Mouse (Mus musculus) CH12.LX (cell line): ENCODE measurements around the gene Rab4b.

Experiments used
- CHD2 ChIP-seq: IDR thresholded peaks from 2 replicates; pipeline ENCODE4 v1.6.1; 2011; ENCODE audit warnings: low read length, improper control_type of control experiment
- CTCF ChIP-seq, 2 experiments: IDR thresholded peaks in 1 of 2; conservative IDR thresholded peaks in 1 of 2; 2 replicates each; pipeline ENCODE4 v1.5.1; 2011 to 2012; ENCODE audit warnings: low read depth in 2 of 2, low read length in 2 of 2, improper control_type of control experiment in 1 of 2, inconsistent platforms in 1 of 2, mild to moderate bottlenecking in 1 of 2, moderate library complexity in 1 of 2
- ELF1 ChIP-seq: IDR thresholded peaks from 2 replicates; pipeline ENCODE4 v1.6.1; 2014; ENCODE audit warnings: low read depth, mild to moderate bottlenecking, inconsistent platforms, low read length, improper control_type of control experiment
- EP300 ChIP-seq: IDR thresholded peaks from 2 replicates; pipeline ENCODE4 v1.6.1; 2011; ENCODE audit warnings: low read length, improper control_type of control experiment
- KAT2A ChIP-seq: IDR thresholded peaks from 2 replicates; pipeline ENCODE4 v1.6.1; 2012; ENCODE audit warnings: low read length, improper control_type of control experiment, inconsistent platforms; ENCODE audit not compliant: insufficient replicate concordance
- MAX ChIP-seq: IDR thresholded peaks from 2 replicates; pipeline ENCODE4 v1.6.1; 2011; ENCODE audit warnings: low read length, improper control_type of control experiment
- MYC ChIP-seq: IDR thresholded peaks from 2 replicates; pipeline ENCODE4 v1.6.1; 2011; ENCODE audit warnings: low read depth, mild to moderate bottlenecking, improper control_type of control experiment, low read length
- POLR2A ChIP-seq: IDR thresholded peaks from 2 replicates; pipeline ENCODE4 v1.6.1; 2011; ENCODE audit warnings: low read depth, mild to moderate bottlenecking, improper control_type of control experiment, low read length
- SIN3A ChIP-seq: IDR thresholded peaks from 2 replicates; pipeline ENCODE4 v1.6.1; 2012; ENCODE audit warnings: low read length, improper control_type of control experiment, inconsistent platforms
- USF1 ChIP-seq: IDR thresholded peaks from 2 replicates; pipeline ENCODE4 v1.6.1; 2014; ENCODE audit warnings: low read depth, mild to moderate bottlenecking, inconsistent platforms, low read length, improper control_type of control experiment

DNA sequence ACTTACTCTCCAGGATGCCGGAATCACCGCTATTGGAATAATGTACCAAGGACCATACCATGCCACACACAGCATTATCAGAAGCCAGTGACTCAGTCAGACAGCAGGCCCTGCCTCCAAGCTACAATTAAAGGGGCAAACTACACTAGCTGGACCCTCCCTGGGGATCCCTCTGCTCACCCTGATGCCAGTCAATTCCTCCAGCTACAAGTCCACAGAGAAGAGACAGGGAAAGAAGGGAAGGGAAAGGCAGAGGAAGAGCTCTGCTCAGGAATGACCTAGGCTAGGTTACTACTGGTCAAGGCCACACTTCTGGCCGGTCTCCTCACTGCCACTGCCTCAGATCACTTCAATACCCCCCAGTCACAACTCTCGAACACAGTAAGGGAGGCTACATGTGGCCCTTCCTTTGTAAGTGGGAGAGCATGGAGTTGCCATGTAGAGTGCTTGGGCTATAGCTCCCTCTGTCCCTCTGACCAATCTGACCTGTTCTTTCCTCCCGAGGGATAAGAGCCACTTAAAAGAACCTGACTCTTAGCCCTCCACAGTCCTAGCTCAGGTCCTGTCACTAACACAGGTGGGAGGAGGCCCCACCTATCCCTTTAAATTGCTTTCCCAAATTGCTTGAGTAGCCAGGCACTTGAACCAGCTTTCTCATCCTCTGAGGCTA lies 15.8 kb downstream of the Rab4b start:
- TF ChIP-seq SIN3A (no peak), POLR2A (0 out of 2 replicates have a peak, but pooled peaks have one; percentile 2), CTCF (conservative IDR thresholded peaks at IDR 0.05 in 1 of 2, IDR thresholded peaks at IDR 0.05 in 1 of 2; ENCODE audit: low read depth in 2 of 2, low read length in 2 of 2) (no peak), USF1 (no peak), ELF1 (no peak), MAX (no peak), CHD2 (no peak), EP300 (no peak), MYC (no peak), KAT2A (no peak)
